Mouse (Mus musculus) lung, postnatal 0 days (tissue): ENCODE measurements around the gene Cd209f. TPM values are rescaled to one million over a fixed set of nuclear protein-coding genes. Genes with fewer than 3 reads are reported as not detected.
"Not testable (repeated sequence)": the region's sequence is repeated elsewhere in the genome, so short reads cannot be mapped to it uniquely, and the experiment has no call there.

Experiments
- ATAC-seq: fragments of 200-750 bp; cut with Nextera tagmentation; 2 replicates; pipeline ENCODE4 v1.8.0; 2017; ENCODE audit warnings: moderate library complexity
- DNase-seq: peaks from one replicate; pipeline ENCODE4 v3.0.0-alpha.2; 2016; ENCODE audit warnings: low spot score
- H3K27ac ChIP-seq: fragments of 300-500 bp; sonication (generic); 2 replicates; pipeline ENCODE4 v1.5.1; 2014; ENCODE audit warnings: antibody characterized with exemption, mild to moderate bottlenecking, low read length, mixed read lengths
- H3K27me3 ChIP-seq: fragments of 300-500 bp; sonication (generic); replicated peaks from 2 replicates; pipeline ENCODE4 v1.6.1; 2014; ENCODE audit warnings: low read length, mixed read lengths; ENCODE audit not compliant: insufficient read depth
- H3K36me3 ChIP-seq: fragments of 300-500 bp; sonication (generic); 2 replicates; pipeline ENCODE4 v1.6.1; 2014; ENCODE audit warnings: low read length, mixed read lengths; ENCODE audit not compliant: insufficient read depth
- H3K4me1 ChIP-seq: fragments of 300-500 bp; sonication (generic); 2 replicates; pipeline ENCODE4 v1.6.1; 2014; ENCODE audit warnings: antibody characterized with exemption, low read depth, low read length, mixed read lengths; ENCODE audit not compliant: insufficient read depth
- H3K4me2 ChIP-seq: fragments of 300-500 bp; sonication (generic); replicated peaks from 2 replicates; pipeline ENCODE4 v1.6.1; 2014; ENCODE audit warnings: low read depth, mild to moderate bottlenecking, low read length, moderate library complexity, mixed read lengths
- H3K4me3 ChIP-seq: fragments of 300-500 bp; sonication (generic); 2 replicates; pipeline ENCODE4 v1.5.1; 2014; ENCODE audit warnings: low read depth, low read length
- H3K9ac ChIP-seq: fragments of 300-500 bp; sonication (generic); replicated peaks from 2 replicates; pipeline ENCODE4 v1.6.1; 2014; ENCODE audit warnings: low read depth, mild to moderate bottlenecking
- H3K9me3 ChIP-seq: fragments of 300-500 bp; sonication (generic); 2 replicates; pipeline ENCODE4 v1.6.1; 2016; ENCODE audit warnings: low read length, mixed read lengths
- CTCF ChIP-seq: IDR thresholded peaks from 2 replicates; pipeline ENCODE4 v1.5.1; 2016; ENCODE audit warnings: antibody characterized with exemption, mild to moderate bottlenecking
- EP300 ChIP-seq: IDR thresholded peaks from 2 replicates; pipeline ENCODE4 v1.6.1; 2016; ENCODE audit warnings: antibody characterized with exemption, mild to moderate bottlenecking, control low read depth
- WGBS: fragments of 180-500 bp; shearing (Covaris S2); extraction: QIAGEN DNeasy Blood & Tissue Kit; methylation state at CpG from one replicate; pipeline ENCODE4 v1.1.7; 2014; 5-methylcytosine and 5-hydroxymethylcytosine counted together
- polyA plus RNA-seq: library from polyadenylated mRNA; unstranded; fragments of >200 nt; fragmentation: Nextera tagmentation; extraction: Ambion mirVana; gene quantifications from 2 replicates; pipeline ENCODE4 v1.2.1, GENCODE M21; 2015

The Cd209f gene
- not detected in 2 replicates for polyA plus RNA-seq

DNA sequence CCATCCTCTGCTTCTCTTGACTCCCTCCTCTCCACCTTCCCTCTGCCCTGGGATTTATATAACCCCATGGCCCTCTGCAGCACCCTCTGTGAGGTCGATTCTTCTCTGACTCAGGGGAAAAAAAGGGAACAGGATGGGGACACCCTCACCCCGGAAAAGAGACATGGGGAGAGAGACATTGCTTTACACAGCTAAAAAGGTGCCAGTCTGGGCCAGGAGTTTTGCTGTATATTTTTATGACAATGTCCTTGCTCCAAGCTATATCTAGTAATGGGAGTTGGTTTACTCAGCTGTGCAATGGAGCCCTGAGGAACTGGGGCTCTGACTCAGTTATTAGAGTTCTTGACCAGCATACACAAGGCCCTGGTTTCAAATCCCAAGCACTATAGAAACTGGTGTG is at the start of gene Cd209f:
TSS of gene Cd209f (minus strand) at position 101 of the 400 bp plus-strand sequence.
- not testable (repeated sequence) for H3K4me3 ChIP-seq, DNase-seq, H3K36me3 ChIP-seq, H3K27ac ChIP-seq, H3K9ac ChIP-seq, H3K27me3 ChIP-seq, H3K9me3 ChIP-seq, H3K4me2 ChIP-seq, H3K4me1 ChIP-seq, ATAC-seq
- 61% methylated on average over 1 of the region's 2 CpGs for WGBS

DNA sequence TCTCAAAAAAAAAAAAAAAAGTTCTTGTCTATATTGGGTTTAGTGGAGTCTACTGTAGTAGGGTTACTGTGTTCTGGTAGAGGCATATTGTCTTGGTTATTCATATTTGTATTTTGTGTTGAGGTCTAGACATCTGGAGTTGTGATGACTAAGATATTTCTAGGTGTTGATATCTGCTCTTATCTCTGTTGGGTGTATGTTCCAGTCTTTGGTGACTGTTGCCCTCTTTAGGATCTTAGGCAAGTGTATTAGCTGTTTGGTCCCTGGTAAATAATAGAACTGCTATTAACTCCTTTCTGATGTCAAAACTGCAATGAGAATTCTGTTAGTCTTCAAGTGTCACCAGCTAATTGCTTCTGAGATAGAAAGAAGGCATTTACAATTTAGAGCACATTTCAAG is 49.2 kb upstream of the Cd209f start:
- ATAC-seq = no peak
- Histone ChIP-seq H3K4me1 (no peaks in the 10 kb centered on the region), H3K4me2 (no peak overlapping the region), H3K36me3 (no peaks in the 10 kb centered on the region), H3K9me3 (no peaks in the 10 kb centered on the region), H3K9ac (no peak overlapping the region), H3K27ac (no peak overlapping the region), H3K4me3 (no peak overlapping the region), H3K27me3 (no peaks in the 10 kb centered on the region)
- TF ChIP-seq EP300 = no peak
- no peak for TF ChIP-seq CTCF
- DNase-seq = no peak

DNA sequence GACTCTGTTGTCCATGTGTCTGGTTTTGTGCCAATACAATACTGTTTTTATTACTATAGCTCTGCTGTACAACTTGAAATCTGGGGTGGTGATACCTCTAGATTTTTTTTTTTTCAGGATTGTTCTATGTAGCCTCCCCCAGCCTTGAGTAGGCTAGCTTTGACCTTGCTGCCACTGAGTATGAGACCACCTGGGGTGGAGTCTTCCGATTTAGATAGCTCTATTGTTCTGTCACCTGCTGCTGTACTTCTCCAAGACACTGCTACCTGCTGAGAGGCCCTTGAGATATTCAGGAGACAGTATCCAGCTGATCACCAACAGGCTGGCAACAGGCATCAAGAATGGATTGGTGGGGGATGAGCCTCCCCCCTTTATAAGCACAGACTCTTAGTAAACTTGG is 41.6 kb upstream of the Cd209f start:
- ATAC-seq (no peak), DNase-seq (no peak)
- H3K36me3 ChIP-seq = no peaks in the 10 kb centered on the region
- TF ChIP-seq CTCF (no peak), EP300 (no peak)
- no peak overlapping the region for H3K4me3 ChIP-seq
- no peak overlapping the region for H3K27ac ChIP-seq
- H3K9ac ChIP-seq = no peak overlapping the region
- H3K4me2 ChIP-seq = no peak overlapping the region
- H3K4me1 ChIP-seq = no peaks in the 10 kb centered on the region
- no peaks in the 10 kb centered on the region for H3K27me3 ChIP-seq
- 20% methylated on average over 1 of the region's 1 CpGs for WGBS
- H3K9me3 ChIP-seq = no peaks in the 10 kb centered on the region

DNA sequence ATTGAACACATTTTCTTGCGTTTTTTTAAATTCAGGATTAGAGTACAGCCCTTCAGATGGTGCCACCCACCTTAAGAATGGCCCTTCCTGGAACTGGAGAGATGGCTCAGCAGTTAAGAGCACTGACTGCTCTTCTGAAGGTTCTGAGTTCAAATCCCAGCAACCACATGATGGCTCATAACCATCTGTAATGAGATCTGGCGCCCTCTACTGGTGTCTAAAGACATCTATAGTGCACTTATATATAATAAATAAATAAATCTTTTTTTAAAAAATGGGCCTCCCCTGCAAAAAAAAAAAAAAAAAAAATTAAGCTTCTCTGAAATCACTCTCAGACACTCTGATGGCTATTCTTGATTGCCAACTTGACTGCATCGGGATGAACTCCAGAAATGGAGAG is 36.1 kb upstream of the Cd209f start:
- H3K4me1 ChIP-seq = no peaks in the 10 kb centered on the region
- no peak overlapping the region for H3K4me2 ChIP-seq
- no peaks in the 10 kb centered on the region for H3K36me3 ChIP-seq
- no peaks in the 10 kb centered on the region for H3K9me3 ChIP-seq
- H3K27me3 ChIP-seq = no peaks in the 10 kb centered on the region
- DNase-seq = peak; percentile 17
- TF ChIP-seq EP300 (no peak), CTCF (peak; percentile 14; the same call in 1 of the 2 replicates)
- no peak overlapping the region for H3K4me3 ChIP-seq
- H3K9ac ChIP-seq = no peak overlapping the region
- 60% methylated on average over 3 of the region's 3 CpGs for WGBS
- H3K27ac ChIP-seq = no peak overlapping the region
- no peak for ATAC-seq

DNA sequence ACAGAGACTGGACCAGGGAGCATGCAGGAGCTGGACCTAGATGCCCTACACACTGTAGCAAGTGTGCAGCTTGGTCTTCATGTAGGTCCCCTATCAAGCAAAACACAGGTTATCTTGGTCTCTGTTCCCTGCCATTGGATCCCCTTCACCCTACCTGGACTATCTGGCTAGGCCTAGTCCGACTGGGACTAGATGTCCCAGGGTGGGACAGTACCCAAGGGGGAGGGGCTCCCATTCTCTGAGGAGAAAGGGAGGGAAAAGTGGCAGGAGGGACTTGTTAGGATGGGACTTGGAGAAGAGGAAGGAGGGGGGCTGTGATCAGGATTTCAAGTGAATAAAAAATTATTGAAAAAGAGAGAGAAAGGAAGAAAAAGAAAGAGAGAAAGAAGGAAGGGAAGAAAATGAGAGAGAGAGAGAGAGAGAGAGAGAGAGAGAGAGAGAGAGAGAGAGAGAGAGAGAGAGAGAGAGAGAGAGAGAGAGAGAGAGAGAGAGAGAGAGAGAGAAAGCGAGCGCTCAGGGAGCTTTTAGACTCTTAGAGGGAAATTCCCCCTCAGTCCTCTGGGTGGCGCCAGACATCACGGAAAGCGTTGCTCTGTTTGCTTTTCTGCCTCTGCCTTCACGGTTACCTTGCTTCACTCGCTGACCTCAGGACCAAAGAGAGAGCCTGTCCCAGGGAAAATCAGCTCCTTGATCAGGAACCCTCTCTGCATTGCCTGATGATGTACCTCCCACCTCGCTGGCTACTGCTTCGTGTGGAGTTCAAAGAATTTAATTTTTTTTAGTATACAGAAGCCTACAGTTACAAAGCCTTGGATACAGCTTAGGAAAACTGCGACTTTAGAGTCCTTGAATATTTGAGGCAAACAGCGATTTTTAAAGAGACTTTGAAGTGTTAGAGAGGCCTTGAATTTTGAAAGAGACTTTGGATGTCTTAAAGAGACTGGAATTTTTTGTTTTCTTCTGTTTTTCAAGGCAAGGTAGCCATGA is 34.3 kb upstream of the Cd209f start:
- Histone ChIP-seq H3K27ac (no peak overlapping the region), H3K4me3 (no peak overlapping the region), H3K36me3 (no peaks in the 10 kb centered on the region), H3K4me2 (no peak overlapping the region), H3K27me3 (no peaks in the 10 kb centered on the region), H3K9ac (no peak overlapping the region), H3K4me1 (no peaks in the 10 kb centered on the region), H3K9me3 (no peaks in the 10 kb centered on the region)
- DNase-seq = peak; percentile 84
- peak; percentile 46; the same call in 1 of the 2 replicates for ATAC-seq
- 7% methylated on average over 12 of the region's 12 CpGs for WGBS
- no peak for TF ChIP-seq EP300
- peak; percentile 83 for TF ChIP-seq CTCF

DNA sequence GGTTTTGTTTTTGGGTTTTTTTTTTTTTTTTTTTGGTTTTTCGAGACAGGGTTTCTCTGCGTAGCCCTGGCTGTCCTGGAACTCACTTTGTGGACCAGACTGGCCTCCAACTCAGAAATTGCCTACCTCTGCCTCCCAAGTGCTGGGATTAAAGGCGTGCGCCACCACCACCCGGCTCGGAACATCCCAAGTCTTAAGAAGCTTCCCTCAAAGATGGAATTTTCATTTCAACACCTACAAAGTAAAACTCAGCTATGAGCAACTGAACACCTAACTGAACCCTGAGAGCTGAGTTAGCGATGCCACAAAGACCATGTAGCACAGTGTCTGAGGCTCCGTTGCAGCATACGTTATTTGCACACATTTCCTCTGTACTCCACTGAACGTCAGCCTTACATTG is 28.2 kb upstream of the Cd209f start, which contains the start of gene Cd209g:
TSS of gene Cd209g (plus strand) at position 301 of the 400 bp plus-strand sequence.
- WGBS = 90% methylated on average over 10 of the region's 10 CpGs

DNA sequence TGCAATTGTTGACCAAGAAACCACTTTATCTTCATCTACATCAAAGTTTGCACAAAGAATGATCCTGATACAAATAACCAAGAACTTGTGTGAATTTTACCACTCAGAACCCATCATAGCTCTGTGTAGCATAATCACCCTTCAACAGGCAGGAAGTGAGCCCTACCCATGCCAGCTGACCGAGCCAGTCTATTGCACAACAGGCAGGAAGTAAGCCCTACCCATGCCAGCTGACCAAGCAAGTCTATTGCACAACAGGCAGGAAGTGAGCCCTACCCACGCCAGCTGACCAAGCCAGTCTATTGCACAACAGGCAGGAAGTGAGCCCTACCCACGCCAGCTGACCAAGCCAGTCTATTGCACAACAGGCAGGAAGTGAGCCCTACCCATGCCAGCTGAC is 17.1 kb downstream of the Cd209f start:
- not testable (repeated sequence) for DNase-seq, H3K27me3 ChIP-seq, H3K9ac ChIP-seq, H3K36me3 ChIP-seq, H3K4me1 ChIP-seq, H3K4me2 ChIP-seq, H3K9me3 ChIP-seq, H3K4me3 ChIP-seq, H3K27ac ChIP-seq, ATAC-seq
- 64% methylated on average over 3 of the region's 3 CpGs for WGBS

More for the DNA sequence above, 28.2 kb upstream of the Cd209f start, which contains the start of gene Cd209g:
- no peak for TF ChIP-seq EP300
- no peak for TF ChIP-seq CTCF
- H3K36me3 ChIP-seq = no peaks in the 10 kb centered on the region
- no peaks in the 10 kb centered on the region for H3K27me3 ChIP-seq
- H3K27ac ChIP-seq = no peak within 1 kb of the TSS
- DNase-seq (no peak), ATAC-seq (no peak)
- no peak within 1 kb of the TSS for H3K4me2 ChIP-seq
- no peak within 1 kb of the TSS for H3K9ac ChIP-seq
- H3K4me3 ChIP-seq = no peak within 1 kb of the TSS
- no peaks in the 10 kb centered on the region for H3K9me3 ChIP-seq
- H3K4me1 ChIP-seq = no peaks in the 10 kb centered on the region

DNA sequence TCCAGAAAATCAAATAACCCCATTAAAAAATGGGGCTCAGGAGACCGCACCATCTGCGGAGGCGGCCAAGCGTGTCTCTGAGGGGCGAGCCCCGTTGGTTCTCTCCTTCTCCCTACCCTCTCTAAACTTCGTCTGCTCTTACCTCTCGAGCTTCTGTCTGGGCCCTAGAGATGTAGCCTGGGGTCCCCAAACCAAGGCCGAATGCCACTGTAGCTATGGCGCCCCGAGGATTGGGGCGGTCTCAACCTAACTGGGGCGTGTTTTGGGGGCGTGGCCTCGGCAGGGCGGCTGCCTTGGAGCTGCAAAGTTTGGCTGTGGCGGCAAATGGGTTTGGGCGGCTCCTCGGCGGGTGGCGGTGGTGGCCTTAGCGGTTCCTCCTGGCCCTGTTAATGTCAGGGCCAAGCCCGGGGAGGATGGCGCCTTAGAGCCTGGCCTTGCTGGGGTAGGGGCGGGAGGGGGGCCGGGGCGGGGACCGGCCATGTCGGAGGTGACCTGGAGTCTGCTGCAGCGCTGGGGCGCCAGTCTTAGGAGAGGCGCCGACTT is 18.4 kb downstream of the Cd209f start:
- not testable (repeated sequence) for H3K27me3 ChIP-seq, H3K27ac ChIP-seq, ATAC-seq, H3K4me1 ChIP-seq, H3K4me3 ChIP-seq, H3K9ac ChIP-seq, H3K36me3 ChIP-seq, H3K9me3 ChIP-seq, H3K4me2 ChIP-seq, DNase-seq
- 40% methylated on average over 33 of the region's 33 CpGs for WGBS
